Mouse (Mus musculus): ENCODE measurements around the gene Shld2.
A peak's percentile ranks its signal among the peaks of the same experiment; 100 is the strongest.

Gene Shld2

DNA sequence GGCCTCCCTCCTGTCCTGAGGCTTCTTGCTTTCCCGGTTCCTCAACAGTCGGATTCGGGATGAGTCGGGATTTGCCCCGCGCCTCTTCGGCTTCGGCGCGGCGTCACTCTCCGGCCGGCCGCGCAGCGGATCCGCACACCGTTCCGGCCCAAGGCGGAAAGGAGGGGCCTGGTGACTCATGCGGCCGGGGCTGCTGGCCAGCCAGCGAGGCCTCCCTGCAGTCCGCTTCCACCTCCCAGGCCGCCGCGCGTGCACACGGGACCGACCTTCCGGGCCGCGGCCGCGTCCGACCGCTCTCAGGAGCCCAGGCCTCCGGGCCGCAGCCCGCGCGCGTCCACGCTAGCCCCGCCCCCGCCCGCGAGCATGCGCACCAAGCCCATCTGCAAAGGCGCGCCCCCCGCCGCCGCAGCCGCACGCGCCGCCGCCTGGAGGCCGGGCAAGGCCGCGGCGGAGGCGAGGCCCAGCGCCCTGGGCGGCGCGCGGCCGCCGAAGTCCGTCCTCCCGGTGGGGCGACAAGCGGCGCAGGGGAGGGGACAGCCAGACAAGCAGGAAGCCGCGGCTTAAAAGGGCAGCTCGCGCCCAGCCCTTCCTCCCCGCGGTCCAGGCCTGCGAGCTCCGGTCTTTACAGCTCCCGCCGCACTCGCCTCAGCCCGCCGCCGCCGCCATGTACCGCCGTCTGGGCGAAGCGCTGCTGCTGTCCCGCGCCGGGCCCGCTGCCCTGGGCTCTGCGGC is at the start of gene Shld2, which contains the start of gene Glud1:
Gene Shld2, minus strand, starts transcription at position 260 of the 732 bp plus-strand sequence.
Gene Glud1, plus strand, starts transcription at position 494 of the 732 bp plus-strand sequence.
- DNase-seq (ENCODE audit: low spot score), result peak; percentile 83

DNA sequence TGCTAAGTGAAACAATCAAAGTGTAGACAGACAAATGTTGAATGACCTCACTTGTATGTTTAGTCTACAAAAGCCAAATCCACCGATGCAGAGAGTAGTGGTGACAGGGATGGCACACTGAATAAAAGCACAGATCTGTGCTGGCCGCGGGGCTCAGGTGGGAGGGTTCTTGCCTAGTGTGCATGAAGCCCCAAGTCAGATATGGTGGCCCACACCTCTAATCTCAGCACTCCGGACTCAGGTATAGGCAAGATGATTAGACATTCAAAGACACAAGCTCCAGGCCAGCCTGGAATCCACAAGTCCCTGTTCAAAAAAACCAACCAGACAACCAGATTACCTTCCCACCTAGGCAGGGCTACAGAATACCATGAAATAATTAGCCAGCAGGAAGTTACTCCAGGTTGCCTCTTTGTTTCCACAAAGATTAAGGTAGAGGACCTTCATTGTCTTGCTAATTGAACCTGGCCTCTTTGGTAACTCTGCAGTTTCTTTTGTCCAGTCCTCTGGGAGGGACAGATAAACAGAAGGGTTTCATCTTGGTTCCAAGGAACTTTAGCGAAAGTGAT is 49.5 kb upstream of the Shld2 start:
- no peak for DNase-seq (ENCODE audit: low spot score)

GRCm38 (mm10) chr14:34357671-34358455 is 47.6 kb upstream of the Shld2 start:
- no peak for DNase-seq (ENCODE audit: low spot score)

- DNase-seq (ENCODE audit: low spot score), result no peak
Measured at GRCm38 (mm10) chr14:34355301-34355700, 45.0 kb upstream of the Shld2 start, which contains the start of gene Fam25c. Gene Fam25c (minus strand): TSS chr14:34355433.

GRCm38 (mm10) chr14:34354456-34354855 is 44.2 kb upstream of the Shld2 start:
- DNase-seq (ENCODE audit: low spot score), result no peak

DNA sequence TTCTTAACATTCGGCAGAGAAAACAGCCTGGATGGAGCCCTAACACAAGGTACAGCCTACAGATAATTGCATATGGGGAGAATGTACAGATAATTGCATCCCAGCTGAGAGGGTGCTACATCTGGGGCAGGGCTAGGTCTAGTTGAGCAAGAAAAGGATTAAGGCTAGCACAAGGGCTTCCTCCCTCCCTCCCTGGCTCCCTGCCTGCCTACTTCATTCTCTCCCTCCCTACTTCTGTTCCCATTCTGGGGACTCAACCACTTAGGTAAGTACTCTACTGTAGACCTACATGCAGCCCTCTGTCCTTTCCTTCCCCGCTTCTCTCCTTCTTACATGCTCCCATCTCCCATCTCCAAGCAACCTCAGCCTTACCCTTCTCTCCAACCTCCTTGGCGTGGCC is 43.0 kb upstream of the Shld2 start:
- DNase-seq (ENCODE audit: low spot score), result no peak

GRCm38 (mm10) chr14:34352523-34352922 is 42.2 kb upstream of the Shld2 start:
- DNase-seq (ENCODE audit: low spot score), result no peak

DNA sequence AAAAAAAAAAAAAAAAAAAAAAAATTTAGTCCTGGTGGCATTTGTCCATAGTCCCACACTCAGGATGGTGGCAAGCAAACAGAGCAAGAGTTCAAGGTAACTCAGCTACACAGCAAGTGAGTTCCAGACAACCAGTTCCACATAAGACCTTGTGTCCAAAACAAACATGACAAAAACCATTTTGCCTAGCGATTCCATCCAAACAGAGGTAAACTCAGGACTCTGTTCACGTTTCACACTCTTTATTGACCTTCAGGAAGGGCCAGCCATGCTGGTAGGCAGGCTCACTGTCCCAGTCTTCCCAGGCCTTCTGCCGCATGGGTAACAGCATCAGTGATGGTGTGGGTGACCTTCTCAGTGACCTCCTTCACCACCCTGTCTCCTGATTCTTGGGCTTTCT is 41.4 kb upstream of the Shld2 start:
- DNase-seq (ENCODE audit: low spot score), result no peak

GRCm38 (mm10) chr14:34349007-34349406 is 38.7 kb upstream of the Shld2 start:
- DNase-seq (ENCODE audit: low spot score), result no peak

GRCm38 (mm10) chr14:34348301-34348700 is 38.0 kb upstream of the Shld2 start:
- no peak for DNase-seq (ENCODE audit: low spot score)

GRCm38 (mm10) chr14:34347084-34347483 is 36.8 kb upstream of the Shld2 start:
- DNase-seq (ENCODE audit: low spot score), result no peak

DNA sequence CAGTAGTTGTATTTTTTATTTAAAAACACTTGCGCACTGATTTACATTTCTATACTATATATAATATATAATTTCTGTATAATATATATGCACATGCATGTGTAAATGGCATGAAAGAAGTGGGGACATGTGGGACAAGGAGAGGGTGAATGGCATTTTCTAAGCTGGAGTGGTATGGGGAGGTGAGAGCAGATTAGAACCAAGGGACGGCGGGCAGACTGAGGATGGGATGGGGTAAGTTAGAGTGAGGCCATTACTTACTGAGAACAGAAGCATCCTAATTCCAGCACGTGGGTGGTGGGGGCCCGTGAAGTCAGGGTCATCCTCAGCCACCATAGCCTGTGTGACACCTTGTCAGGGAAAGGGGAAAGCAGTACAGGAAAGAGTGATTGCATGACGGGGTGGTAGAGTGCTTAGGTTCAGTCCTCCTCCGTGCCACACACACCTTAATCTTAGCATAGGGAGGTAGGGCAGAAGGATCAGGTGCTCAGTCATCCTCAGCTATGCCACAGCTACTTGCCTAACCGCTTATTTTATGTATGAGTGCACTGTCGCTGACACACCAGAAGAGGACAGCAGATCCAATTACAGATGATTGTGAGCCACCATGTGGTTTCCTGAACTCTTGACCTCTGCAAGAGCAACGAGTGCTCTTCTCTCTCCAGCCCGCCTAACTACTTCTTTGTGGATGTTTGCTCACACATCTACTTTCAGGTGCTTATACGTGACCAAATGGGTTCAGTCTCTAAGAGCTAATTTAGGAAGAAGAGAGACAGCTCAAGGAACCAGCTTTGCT is 35.7 kb upstream of the Shld2 start:
- no peak for DNase-seq (ENCODE audit: low spot score)

- no peak for DNase-seq (ENCODE audit: low spot score)
Measured at GRCm38 (mm10) chr14:34344361-34344760, 34.1 kb upstream of the Shld2 start.

GRCm38 (mm10) chr14:34343078-34343477 is 32.8 kb upstream of the Shld2 start:
- DNase-seq (ENCODE audit: low spot score), result no peak

- no peak for DNase-seq (ENCODE audit: low spot score)
Measured at GRCm38 (mm10) chr14:34341993-34342392, 31.7 kb upstream of the Shld2 start.

- no peak for DNase-seq (ENCODE audit: low spot score)
Measured at GRCm38 (mm10) chr14:34339446-34339845, 29.2 kb upstream of the Shld2 start.

- DNase-seq (ENCODE audit: low spot score), result no peak
Measured at GRCm38 (mm10) chr14:34332476-34332875, 22.2 kb upstream of the Shld2 start.

DNA sequence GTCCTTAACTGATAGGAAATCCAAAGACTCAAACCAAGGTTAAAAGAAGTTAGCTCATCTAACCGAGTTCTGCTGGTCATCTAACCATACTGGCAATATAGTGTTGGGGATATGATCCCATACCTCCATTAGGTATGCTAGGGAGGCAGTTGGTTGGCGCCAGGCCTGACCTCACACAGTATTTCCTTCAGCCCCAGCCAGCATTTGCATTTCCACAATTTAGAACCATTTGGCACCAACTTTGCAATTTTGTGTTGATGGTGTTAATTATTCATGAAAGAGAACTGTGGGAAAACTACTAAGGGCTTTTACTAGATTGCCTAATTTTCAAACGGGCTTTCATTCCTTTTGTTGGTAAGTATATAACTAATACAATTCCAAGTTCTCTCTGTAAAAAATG is 21.6 kb upstream of the Shld2 start:
- no peak for DNase-seq (ENCODE audit: low spot score)

GRCm38 (mm10) chr14:34330657-34331158 is 20.4 kb upstream of the Shld2 start:
- DNase-seq (ENCODE audit: low spot score), result no peak

DNA sequence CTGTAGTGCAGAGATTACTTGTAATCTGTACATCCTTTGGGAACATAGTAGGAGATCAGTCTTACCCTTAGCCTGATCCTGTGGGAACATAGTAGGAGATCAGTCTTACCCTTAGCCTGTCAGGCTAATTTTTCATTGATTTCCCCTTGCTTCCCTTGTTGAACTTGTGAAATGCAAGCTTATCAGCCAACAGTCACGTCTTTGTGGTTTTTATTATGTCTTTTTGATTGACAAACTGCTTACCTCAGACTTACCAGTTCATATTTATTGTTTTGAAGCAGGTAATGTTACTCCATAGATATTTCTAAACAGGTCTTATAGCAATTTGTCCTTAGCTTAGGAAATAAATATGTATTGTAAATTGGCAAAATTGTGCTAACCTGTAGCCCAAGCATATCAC is 17.3 kb upstream of the Shld2 start:
- DNase-seq (ENCODE audit: low spot score), result no peak

DNA sequence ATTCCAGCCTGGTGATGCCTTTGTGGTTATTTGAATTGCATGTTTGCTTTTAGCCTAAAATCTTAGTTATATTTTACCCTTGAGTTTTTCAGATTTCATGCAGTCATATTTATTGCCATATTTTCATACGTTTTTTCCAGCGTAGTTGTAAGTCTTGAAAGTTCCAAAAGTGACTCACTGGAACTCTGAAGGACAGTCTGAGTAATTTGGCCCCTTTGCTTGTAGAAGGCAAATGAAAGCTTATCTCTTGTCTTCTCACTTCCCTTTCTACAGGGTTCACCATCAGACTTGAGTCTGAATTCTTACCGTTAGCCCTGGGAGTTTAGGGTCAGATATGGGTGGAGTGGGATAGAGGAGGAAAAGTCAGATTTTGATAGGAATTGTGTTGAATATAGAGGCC is 16.3 kb upstream of the Shld2 start:
- DNase-seq (ENCODE audit: low spot score), result no peak

DNA sequence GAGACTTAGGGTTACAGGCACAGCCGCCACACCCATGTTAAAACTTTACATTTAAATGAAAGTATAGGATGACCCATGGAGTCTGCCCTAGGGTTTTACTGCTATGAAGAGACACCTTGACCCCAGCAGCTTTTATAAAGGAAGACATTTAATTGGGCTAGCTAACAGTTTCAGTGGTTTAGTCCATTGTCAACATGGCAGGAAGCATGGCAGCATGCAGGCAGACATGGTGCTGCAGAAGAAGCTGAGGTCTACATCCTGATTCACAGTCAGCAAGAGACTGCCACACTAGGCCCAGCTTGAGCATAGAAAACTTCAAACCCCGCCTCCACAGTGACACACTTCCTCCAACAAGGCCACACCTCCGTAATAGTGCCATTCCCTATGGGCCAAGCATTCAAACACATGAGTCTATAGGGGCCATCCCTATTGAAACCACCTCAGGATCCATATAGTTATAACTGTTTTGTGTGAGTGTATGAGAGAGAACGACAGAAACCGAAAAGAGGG is 13.3 kb upstream of the Shld2 start:
- DNase-seq (ENCODE audit: low spot score), result no peak
